Mouse (Mus musculus) forebrain, postnatal 0 days (tissue): ENCODE data around the gene Ptprj. TPM values are rescaled to one million over a fixed set of nuclear protein-coding genes. Genes with fewer than 3 reads are reported as not detected.

Source experiments
- ATAC-seq: fragments of 200-750 bp; cut with Nextera tagmentation; 2 replicates; pipeline ENCODE4 v1.8.0; 2017; ENCODE audit warnings: mild to moderate bottlenecking, moderate library complexity
- DNase-seq: peaks from one replicate; pipeline ENCODE4 v3.0.0-alpha.2; 2015
- H3K27ac ChIP-seq: fragments of 300-500 bp; sonication (generic); 2 replicates; pipeline ENCODE4 v1.5.1; 2014; ENCODE audit warnings: low read depth, mild to moderate bottlenecking, antibody characterized with exemption, low read length, moderate library complexity, mixed read lengths
- H3K27me3 ChIP-seq: fragments of 300-500 bp; sonication (generic); 2 replicates; pipeline ENCODE4 v1.6.1; 2014; ENCODE audit warnings: mild to moderate bottlenecking, low read length, mixed read lengths; ENCODE audit not compliant: insufficient read depth
- H3K36me3 ChIP-seq: fragments of 300-500 bp; sonication (generic); 2 replicates; pipeline ENCODE4 v1.6.1; 2014; ENCODE audit warnings: mild to moderate bottlenecking, moderate library complexity; ENCODE audit not compliant: insufficient read depth
- H3K4me1 ChIP-seq: fragments of 300-500 bp; sonication (generic); 2 replicates; pipeline ENCODE4 v1.6.1; 2014; ENCODE audit warnings: antibody characterized with exemption; ENCODE audit not compliant: insufficient read depth
- H3K4me2 ChIP-seq: fragments of 300-500 bp; sonication (generic); 2 replicates; pipeline ENCODE4 v1.6.1; 2014; ENCODE audit warnings: low read depth, mild to moderate bottlenecking, moderate library complexity
- H3K4me3 ChIP-seq: fragments of 300-500 bp; sonication (generic); 2 replicates; pipeline ENCODE4 v1.5.1; 2014; ENCODE audit warnings: low read depth, low read length, mixed read lengths
- H3K9ac ChIP-seq: fragments of 300-500 bp; sonication (generic); 2 replicates; pipeline ENCODE4 v1.6.1; 2014; ENCODE audit warnings: mild to moderate bottlenecking
- H3K9me3 ChIP-seq: fragments of 300-500 bp; sonication (generic); 2 replicates; pipeline ENCODE4 v1.6.1; 2016; ENCODE audit warnings: low read length
- CTCF ChIP-seq: sonication (generic); IDR thresholded peaks from 2 replicates; pipeline ENCODE4 v1.5.1; 2016; ENCODE audit warnings: antibody characterized with exemption, control low read depth, low read depth
- WGBS: fragments of 180-500 bp; shearing (Covaris S2); extraction: QIAGEN DNeasy Blood & Tissue Kit; methylation state at CpG from one replicate; pipeline ENCODE4 v1.1.7; 2014; 5-methylcytosine and 5-hydroxymethylcytosine counted together
- polyA plus RNA-seq: library from polyadenylated mRNA; unstranded; fragments of >200 nt; fragmentation: Nextera tagmentation; extraction: Ambion mirVana; gene quantifications from 2 replicates; pipeline ENCODE4 v1.2.1, GENCODE M21; 2015
- total RNA-seq: library from RNA; depleted of rRNA; stranded (reverse); fragments of >200 nt; gene quantifications from 2 replicates; pipeline ENCODE4 v1.2.3, GENCODE M21; 2014

Gene Ptprj
- total and polyA plus RNA-seq, 2 experiments from 2014 or later, result 3.9 to 34.0 TPM

DNA sequence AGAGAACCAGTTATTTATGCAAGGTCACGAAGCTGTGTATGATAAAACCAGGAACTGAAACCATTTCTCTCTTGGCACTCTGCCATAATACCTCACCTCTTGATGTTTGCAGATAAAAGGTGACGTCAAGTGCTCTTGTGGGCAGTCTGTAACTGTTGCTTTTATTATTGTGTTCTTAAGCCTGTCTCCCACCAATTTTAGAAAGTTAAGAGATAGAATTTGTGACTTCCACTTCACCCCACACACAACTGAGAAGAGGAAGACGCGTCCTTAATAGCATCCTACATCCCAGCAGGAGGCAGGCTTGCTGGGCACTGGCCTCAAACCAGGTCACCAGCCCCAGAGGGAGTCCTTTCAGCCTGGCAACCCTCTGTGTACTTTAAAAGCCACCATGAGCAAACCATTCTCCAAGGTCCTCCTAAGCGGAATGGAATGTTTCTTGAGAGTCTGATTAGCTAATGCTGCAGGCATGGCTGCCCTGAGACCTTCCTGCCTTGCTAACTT lies 3.2 kb upstream of the Ptprj start:
- Histone ChIP-seq H3K27ac (no peak overlapping the region), H3K4me3 (no peak overlapping the region), H3K9ac (no peak overlapping the region), H3K9me3 (no peaks in the 10 kb centered on the region), H3K36me3 (no peaks in the 10 kb centered on the region), H3K27me3 (no peaks in the 10 kb centered on the region), H3K4me1 (no peaks in the 10 kb centered on the region), H3K4me2 (no peak overlapping the region)
- peak; percentile 6; the same call in 1 of the 2 replicates for TF ChIP-seq CTCF
- DNase-seq (no peak), ATAC-seq (no peak)
- WGBS, result 21% methylated on average over 5 of the region's 5 CpGs

GRCm38 (mm10) chr2:90582814-90583213 lies 2.4 kb upstream of the Ptprj start:
- no peak overlapping the region for H3K4me3 ChIP-seq

DNA sequence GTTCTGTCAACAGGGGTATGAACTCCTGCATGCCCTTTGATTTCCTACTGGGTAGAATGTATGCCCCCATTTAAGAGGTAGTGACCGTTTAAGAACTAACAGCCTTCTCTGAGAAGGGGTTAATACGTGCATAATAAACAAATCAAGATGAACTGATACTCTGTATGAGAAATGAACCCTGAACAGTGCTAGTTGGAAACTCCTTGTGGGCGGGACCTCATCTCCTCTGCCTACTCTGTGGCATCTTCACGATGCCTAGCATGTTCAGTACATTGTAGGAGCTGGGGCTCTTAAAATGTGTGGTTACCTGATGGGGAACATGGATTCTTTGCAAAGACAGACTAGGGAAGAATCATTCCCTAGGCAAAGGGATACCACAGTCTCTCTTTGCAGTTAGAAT lies 1.9 kb upstream of the Ptprj start:
- 78% methylated on average over 4 of the region's 4 CpGs for WGBS
- Histone ChIP-seq H3K4me1 (no peaks in the 10 kb centered on the region), H3K27me3 (no peaks in the 10 kb centered on the region), H3K4me2 (no peak overlapping the region), H3K9ac (no peak overlapping the region), H3K9me3 (no peaks in the 10 kb centered on the region), H3K27ac (no peak overlapping the region), H3K36me3 (no peaks in the 10 kb centered on the region), H3K4me3 (no peak overlapping the region)
- ATAC-seq (no peak), DNase-seq (no peak)
- no peak for TF ChIP-seq CTCF

More at GRCm38 (mm10) chr2:90582814-90583213, 2.4 kb upstream of the Ptprj start:
- Histone ChIP-seq H3K4me1 (no peaks in the 10 kb centered on the region), H3K27me3 (no peaks in the 10 kb centered on the region), H3K9me3 (no peaks in the 10 kb centered on the region), H3K4me2 (no peak overlapping the region), H3K9ac (no peak overlapping the region), H3K36me3 (no peaks in the 10 kb centered on the region), H3K27ac (no peak overlapping the region)
- 29% methylated on average over 2 of the region's 2 CpGs for WGBS
- no peak for ATAC-seq
- TF ChIP-seq CTCF, result no peak
- DNase-seq, result no peak

DNA sequence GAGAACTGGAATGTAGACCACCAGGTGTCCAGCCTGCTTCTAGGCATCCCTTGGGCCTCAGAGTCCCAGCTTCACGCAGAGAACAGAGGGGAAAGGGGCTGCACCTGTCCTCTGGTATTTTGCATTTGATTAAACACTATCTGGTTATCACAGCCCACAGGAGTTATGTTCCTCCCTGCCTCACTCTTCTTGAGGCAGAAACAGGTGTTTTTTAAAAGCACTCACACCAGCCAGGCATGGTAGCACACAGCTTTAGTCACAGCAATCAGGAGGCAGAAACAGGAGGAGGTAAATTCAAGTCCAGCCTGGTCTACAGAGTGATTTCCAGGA lies 1.3 kb upstream of the Ptprj start:
- H3K9ac ChIP-seq, result no peak overlapping the region

GRCm38 (mm10) chr2:90581006-90581795 lies 754 bp upstream of the Ptprj start:
- peak overlapping the region; percentile 89 for H3K9ac ChIP-seq
- WGBS, result 14% methylated on average over 11 of the region's 11 CpGs
- no peak for TF ChIP-seq CTCF

More for the DNA sequence above, 1.3 kb upstream of the Ptprj start:
- no peak overlapping the region for H3K4me3 ChIP-seq
- ATAC-seq, result no peak
- no peak for DNase-seq
- no peak for TF ChIP-seq CTCF
- no peak overlapping the region for H3K27ac ChIP-seq
- no peak overlapping the region for H3K4me2 ChIP-seq
- no peaks in the 10 kb centered on the region for H3K4me1 ChIP-seq
- no peaks in the 10 kb centered on the region for H3K27me3 ChIP-seq
- WGBS, result 48% methylated on average over 1 of the region's 1 CpGs
- no peaks in the 10 kb centered on the region for H3K9me3 ChIP-seq
- H3K36me3 ChIP-seq, result no peaks in the 10 kb centered on the region

DNA sequence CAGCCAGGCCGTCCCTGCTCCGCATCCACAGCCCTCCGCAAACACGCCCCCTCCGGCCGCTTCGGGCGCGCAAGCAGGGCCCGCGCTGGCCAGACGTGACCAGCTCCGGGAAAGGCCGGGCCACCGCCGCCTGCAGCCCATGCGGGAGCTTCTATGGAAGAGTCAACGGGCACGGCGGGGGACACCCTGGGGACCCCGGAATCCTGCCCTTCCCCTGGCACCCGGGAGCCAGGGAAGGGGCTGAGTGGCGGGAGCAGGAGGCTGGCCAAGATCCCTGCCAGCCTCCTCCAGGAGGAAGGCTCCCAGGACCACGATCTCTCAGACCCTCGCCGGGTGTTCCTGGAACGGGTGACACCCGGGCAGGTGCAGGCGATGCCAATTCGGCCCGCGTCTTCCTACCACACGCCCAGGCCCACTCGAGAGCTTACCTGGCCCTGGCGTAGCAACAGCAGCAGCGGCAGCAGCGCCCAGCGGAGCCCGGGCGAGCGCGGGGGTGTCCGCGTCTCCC lies 665 bp downstream of the Ptprj start:
- peak overlapping the region; percentile 89 for H3K9ac ChIP-seq
- H3K9me3 ChIP-seq, result no peaks in the 10 kb centered on the region
- DNase-seq, result peak; percentile 64
- no peaks in the 10 kb centered on the region for H3K4me1 ChIP-seq
- H3K4me2 ChIP-seq, result peak overlapping the region; percentile 88
- H3K36me3 ChIP-seq, result no peaks in the 10 kb centered on the region
- peak; percentile 60 for ATAC-seq
- H3K27me3 ChIP-seq, result no peaks in the 10 kb centered on the region
- 7% methylated on average over 42 of the region's 44 CpGs for WGBS
- H3K27ac ChIP-seq, result peak overlapping the region; percentile 86
- peak overlapping the region; percentile 92 for H3K4me3 ChIP-seq
- TF ChIP-seq CTCF, result peak; percentile 49

More at GRCm38 (mm10) chr2:90581006-90581795, 754 bp upstream of the Ptprj start:
- Histone ChIP-seq H3K4me2 (peak overlapping the region; percentile 88), H3K4me3 (peak overlapping the region; percentile 92), H3K27me3 (no peaks in the 10 kb centered on the region), H3K9me3 (no peaks in the 10 kb centered on the region), H3K36me3 (no peaks in the 10 kb centered on the region), H3K27ac (peak overlapping the region; percentile 86; the same call in 1 of the 2 replicates), H3K4me1 (no peaks in the 10 kb centered on the region)
- ATAC-seq (no peak; the same call in 1 of the 2 replicates), DNase-seq (no peak)
